Mouse (Mus musculus) lung, adult 2 months (tissue): ENCODE measurements around the gene Itga2. TPM values are rescaled to one million over a fixed set of nuclear protein-coding genes. Genes with fewer than 3 reads are reported as not detected.

Source experiments
- DNase-seq: peaks from one replicate; pipeline ENCODE4 v3.0.0; 2022
- H3K4me1 ChIP-seq: fragments of 200-500 bp; 2 replicates; pipeline ENCODE4 v1.6.1; 2011; ENCODE audit warnings: low read length; ENCODE audit not compliant: control insufficient read depth, insufficient read depth
- H3K4me3 ChIP-seq: fragments of 200-500 bp; replicated peaks from 2 replicates; pipeline ENCODE3; 2011; ENCODE audit warnings: low read depth, mild to moderate bottlenecking, control low read depth, low read length; ENCODE audit errors: extremely low read depth
- CTCF ChIP-seq: fragments of 200-500 bp; IDR thresholded peaks from 2 replicates; pipeline ENCODE4 v1.5.1; 2011; ENCODE audit warnings: mild to moderate bottlenecking, low read length, control low read depth; ENCODE audit not compliant: insufficient read depth
- POLR2A ChIP-seq: fragments of 200-500 bp; IDR thresholded peaks from 2 replicates; pipeline ENCODE4 v1.6.1; 2011; ENCODE audit warnings: low read depth, mild to moderate bottlenecking, control low read depth, low read length, borderline replicate concordance; ENCODE audit errors: extremely low read depth
- WGBS: fragments of 180-500 bp; shearing (Covaris S2); methylation state at CpG from one replicate; pipeline ENCODE4 v1.1.7; 2018; 5-methylcytosine and 5-hydroxymethylcytosine counted together
- polyA plus RNA-seq: library from polyadenylated mRNA; depleted of rRNA; stranded (reverse); fragments of >200 nt; gene quantifications from 2 replicates; pipeline ENCODE4 v1.2.3, GENCODE M21; 2012; rRNA removed

Gene Itga2
- polyA plus RNA-seq = 2.3 and 3.5 TPM in 2 replicates

DNA sequence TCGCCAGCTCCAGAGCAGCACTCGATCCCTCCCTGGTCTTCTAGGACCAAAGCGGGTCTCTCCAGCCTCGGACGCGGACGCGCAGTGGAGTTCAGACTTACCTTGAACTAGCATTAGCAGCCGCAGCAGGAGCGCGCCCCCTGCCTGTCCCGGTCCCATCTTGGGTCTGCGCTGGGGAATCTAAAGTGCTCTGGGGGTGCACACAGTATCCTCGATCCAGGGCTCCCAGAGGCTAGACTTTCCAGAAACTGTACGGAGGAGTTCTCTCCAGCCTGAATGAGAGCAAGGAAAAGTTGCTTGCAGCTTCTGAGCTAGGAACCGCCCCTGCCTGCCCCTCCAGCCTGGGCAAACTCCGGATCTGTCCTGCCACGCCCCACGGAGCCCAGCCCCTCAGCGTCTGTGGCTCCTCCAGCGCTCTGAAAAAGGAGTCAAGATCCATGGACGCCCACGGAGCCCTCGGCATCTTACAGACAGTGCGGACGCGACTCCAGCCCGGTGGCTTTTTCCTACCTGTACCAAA, at the start of gene Itga2:
TSS of gene Itga2 (minus strand) at position 326 of the 520 bp plus-strand sequence.
- peak; percentile 64 for DNase-seq
- TF ChIP-seq CTCF (peak; percentile 24; the same call in 1 of the 2 replicates), POLR2A (peak; percentile 24; the same call in 1 of the 2 replicates)
- H3K4me3 ChIP-seq = peak within 1 kb of the TSS; percentile 65
- H3K4me1 ChIP-seq = peaks cover 7% of the 10 kb centered on the region
- 1% methylated on average over 28 of the region's 28 CpGs for WGBS

DNA sequence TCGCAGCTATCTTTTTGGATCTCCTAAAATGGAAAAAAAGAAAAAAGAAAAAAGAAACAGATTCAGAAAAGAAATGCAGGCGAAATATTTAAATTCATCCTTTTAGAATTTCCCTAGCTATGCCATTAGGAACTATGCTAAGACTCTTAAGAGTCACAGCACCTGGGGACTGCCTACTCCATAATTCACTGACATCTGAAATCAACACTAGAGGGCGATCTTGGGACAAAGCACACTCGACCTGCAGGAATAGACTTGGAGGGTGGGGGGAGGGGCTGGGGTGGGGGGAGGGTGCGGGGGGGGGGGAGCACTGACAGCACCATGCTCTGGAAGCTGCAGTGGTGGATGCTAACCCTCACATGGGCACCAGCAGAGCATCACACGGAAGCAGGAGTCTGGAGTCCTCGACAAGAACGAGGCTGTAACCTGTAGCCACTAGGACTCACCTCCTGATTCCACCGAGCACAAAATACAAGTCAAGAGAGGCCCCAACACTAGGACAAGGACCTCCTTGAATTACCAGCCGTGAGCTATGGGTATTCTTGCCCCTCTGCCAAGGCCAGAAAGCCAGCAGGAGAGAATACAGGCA, 49.0 kb upstream of the Itga2 start:
- 52% methylated on average over 10 of the region's 10 CpGs for WGBS

DNA sequence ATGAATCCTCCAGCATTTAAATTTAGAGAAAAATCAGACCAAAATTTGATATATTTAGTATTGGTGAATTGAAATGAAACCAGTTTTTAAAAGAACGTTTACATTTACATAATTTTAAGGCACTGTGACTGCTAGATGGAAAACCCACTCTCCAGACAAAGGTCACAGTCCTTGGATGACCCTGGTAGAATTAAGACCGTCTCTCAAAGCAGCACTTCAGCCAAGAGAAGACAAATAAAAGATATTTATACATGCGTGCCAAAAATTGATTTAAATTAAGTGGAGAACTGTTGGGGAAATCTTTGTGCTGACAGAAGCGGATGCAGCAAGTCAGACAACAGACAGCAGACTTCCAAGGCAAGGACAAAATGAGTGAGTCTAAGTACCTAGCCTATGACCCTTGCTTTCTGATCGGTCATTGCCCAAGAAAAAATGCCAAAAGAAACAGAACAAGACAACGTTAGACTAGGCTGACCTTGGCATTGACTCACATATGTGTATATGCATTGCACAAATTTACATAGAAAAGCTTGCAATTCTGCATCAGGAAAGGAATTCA, 42.7 kb upstream of the Itga2 start:
- 40% methylated on average over 6 of the region's 6 CpGs for WGBS
- no peaks in the 10 kb centered on the region for H3K4me1 ChIP-seq
- H3K4me3 ChIP-seq = no peak overlapping the region
- DNase-seq = no peak
- TF ChIP-seq CTCF (no peak), POLR2A (no peak)

More for the DNA sequence above, 49.0 kb upstream of the Itga2 start:
- DNase-seq = no peak
- Histone ChIP-seq H3K4me3 (no peak overlapping the region), H3K4me1 (peaks cover 2% of the 10 kb centered on the region; the same call in 1 of the 2 replicates)
- 0 out of 2 replicates have a peak, but pooled peaks have one; percentile 22 for TF ChIP-seq CTCF
- no peak for TF ChIP-seq POLR2A

DNA sequence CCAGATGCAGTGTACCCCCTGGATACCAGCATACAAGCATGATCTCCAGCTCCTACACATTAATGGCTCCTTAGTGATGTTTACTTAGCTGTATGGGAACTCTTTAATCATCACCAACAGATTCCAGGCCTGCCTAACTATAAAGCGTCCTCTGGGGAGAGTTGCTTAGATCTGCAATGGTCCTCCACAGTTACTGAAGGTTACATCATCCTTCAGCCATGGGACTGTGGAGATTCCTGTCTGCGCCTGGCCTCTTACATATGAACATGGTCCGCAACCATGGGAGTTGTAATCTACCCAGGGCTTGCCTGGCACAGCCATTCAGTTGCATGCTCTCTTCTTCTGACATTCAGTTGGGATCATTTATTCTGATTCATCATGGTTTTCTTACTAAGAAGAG, 40.0 kb upstream of the Itga2 start:
- Histone ChIP-seq H3K4me3 (no peak overlapping the region), H3K4me1 (no peaks in the 10 kb centered on the region)
- no peak for TF ChIP-seq CTCF
- TF ChIP-seq POLR2A = no peak
- 89% methylated on average over 3 of the region's 3 CpGs for WGBS
- no peak for DNase-seq

DNA sequence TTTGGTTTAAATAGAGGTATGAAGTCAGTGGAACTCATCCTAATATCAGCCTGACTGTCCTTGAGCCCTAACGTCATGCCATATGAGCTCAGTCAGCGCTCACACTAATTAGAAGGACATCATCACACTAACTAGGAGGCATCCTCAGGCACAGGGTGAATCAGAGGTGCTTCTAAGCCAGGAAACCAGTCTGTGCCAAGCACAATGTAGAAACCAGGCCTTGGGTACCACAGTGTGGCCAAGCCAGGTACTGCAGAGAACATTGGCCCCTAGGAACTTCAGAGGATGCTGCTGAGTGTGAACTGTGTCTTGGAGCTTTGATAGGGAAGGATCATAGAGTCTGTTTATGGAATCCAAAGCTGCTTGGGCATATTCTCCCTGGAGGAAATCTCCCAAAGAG, 32.3 kb upstream of the Itga2 start:
- H3K4me1 ChIP-seq = no peaks in the 10 kb centered on the region
- TF ChIP-seq CTCF (peak; percentile 98), POLR2A (no peak)
- peak; percentile 66 for DNase-seq
- no peak overlapping the region for H3K4me3 ChIP-seq
- WGBS = 14% methylated on average over 2 of the region's 2 CpGs

DNA sequence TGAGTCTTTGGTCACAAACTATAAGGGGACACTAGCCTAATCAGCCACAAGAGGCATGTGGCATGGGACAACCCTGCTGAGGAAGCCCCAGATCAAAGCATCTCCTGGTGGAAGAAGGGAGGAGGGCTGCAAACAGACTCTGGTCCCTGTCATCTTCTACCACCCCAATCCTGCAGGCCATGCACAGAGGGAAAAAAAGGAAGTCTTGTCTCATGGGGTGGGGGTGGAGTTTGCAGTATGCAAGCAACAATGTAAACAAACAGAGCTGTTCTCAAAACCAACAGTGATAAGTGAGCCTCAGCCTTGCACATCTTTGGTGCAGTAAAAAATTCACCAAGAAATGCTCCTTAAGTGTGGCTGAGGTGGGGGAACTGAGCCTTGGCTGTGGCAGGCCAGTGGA, 22.6 kb upstream of the Itga2 start:
- no peak for DNase-seq
- no peak overlapping the region for H3K4me3 ChIP-seq

DNA sequence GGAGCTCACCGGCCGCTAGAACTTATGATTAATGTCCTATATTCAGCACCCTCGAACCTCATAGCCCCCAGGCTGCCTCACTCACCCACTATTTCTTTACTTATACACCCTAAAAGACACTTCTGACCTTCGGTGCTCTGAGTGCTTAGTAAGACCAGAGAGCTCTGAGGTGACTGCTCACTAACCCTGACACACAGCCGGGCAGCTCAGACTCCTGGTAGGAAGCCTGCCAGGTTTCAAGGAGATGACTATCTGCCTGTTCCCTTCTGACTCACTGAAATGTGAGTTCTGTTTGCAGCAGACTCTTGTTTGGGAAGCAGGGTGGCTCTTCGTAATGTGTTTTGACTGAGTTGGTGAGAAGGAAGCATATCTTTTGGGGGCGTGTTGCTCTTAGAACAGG, 1.6 kb upstream of the Itga2 start:
- Histone ChIP-seq H3K4me3 (no peak overlapping the region), H3K4me1 (peaks cover 7% of the 10 kb centered on the region)
- WGBS = 59% methylated on average over 7 of the region's 7 CpGs
- DNase-seq = no peak
- TF ChIP-seq CTCF = no peak
- TF ChIP-seq POLR2A = no peak

More for the DNA sequence above, 22.6 kb upstream of the Itga2 start:
- no peak for TF ChIP-seq POLR2A
- TF ChIP-seq CTCF = no peak
- H3K4me1 ChIP-seq = no peaks in the 10 kb centered on the region

DNA sequence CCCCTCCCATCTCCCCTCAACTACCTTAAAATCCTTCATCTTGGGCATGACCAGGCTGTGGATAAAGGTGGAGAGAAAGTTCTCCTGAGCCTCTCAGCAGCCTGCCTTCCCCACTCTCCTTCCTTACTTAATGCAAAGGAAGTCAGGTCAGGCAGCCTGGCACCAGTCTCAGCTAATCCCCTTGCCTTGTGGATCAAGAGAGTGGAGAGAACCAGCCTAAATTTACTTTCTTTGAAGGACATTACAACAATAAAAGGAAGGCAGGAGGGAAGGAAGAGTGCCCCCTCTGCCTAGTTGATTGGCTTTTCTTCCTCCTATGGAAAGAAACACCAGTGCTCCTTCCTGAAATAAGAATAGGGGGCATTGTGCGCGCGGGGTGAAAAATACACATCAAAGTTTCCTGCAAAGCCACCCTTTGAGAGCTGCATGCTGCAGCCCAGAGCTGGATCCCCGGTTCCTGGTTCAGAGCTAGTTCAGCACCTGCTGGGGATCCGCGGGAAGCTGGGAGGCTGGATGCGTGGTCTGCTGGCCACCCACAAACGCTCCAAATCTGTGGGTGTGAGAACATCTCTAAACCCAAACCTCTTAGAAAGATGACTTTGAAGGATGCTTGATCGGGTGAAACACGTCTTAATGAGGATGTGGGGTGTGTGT, 777 bp downstream of the Itga2 start:
- peak overlapping the region; percentile 65 for H3K4me3 ChIP-seq
- peaks cover 7% of the 10 kb centered on the region for H3K4me1 ChIP-seq
- under 1% methylated on average over 10 of the region's 10 CpGs for WGBS
- no peak for TF ChIP-seq CTCF
- TF ChIP-seq POLR2A = no peak
- DNase-seq = peak; percentile 19

DNA sequence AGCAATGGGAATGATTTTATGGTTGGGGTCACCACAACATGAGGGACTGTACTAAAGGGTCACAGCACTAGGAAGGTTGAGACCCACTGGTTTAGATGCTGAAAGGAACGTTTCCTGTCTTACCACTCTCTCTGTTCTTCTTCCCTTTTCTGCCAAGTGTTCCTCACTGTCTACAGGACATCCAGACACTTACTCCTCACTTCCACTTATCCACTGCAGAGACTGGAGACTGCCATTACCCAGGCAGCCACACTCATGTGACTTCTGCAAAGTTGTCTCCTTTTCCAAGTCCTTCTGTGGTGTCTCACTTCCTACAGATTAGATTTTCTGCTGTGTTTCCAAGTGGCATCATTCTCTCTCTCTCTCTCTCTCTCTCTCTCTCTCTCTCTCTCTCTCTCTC, 7.1 kb downstream of the Itga2 start:
- WGBS = 46% methylated on average over 1 of the region's 1 CpGs
- TF ChIP-seq CTCF (no peak), POLR2A (no peak)
- H3K4me1 ChIP-seq = peaks cover 4% of the 10 kb centered on the region; the same call in 1 of the 2 replicates
- no peak overlapping the region for H3K4me3 ChIP-seq
- DNase-seq = no peak
